Mouse (Mus musculus): ENCODE data around the gene Pigl. TPM values are rescaled to one million over a fixed set of nuclear protein-coding genes. Genes with fewer than 3 reads are reported as not detected.
"Not testable (repeated sequence)": the region's sequence is repeated elsewhere in the genome, so short reads cannot be mapped to it uniquely, and the experiment has no call there.

Gene Pigl
- total RNA-seq (2021): 1 to 10 TPM; 5.5 to 6.4 TPM

- intact Hi-C loops (cut with DNase I): loop anchor here (5.0 kb wide), 1 partner anchor 79 kb away; the partner anchor contains the start of gene Cenpv
- peak; percentile 88 to 89 for DNase-seq (ENCODE audit: low spot score in 2 of 2)
Measured at GRCm38 (mm10) chr11:62458276-62458724, at the start of gene Pigl, which contains the start of gene Ncor1. TSS of gene Pigl (plus strand) at chr11:62458460. TSS of gene Ncor1 (minus strand) at chr11:62458541.

- intact Hi-C loops (cut with DNase I): no loop called here
- DNase-seq (ENCODE audit: low spot score in 2 of 2): no peak
Measured at GRCm38 (mm10) chr11:62408848-62409247, 49.4 kb upstream of the Pigl start.

- intact Hi-C loops (cut with DNase I): no loop called here
- DNase-seq (ENCODE audit: low spot score in 2 of 2): no peak
Measured at GRCm38 (mm10) chr11:62409611-62410010, 48.6 kb upstream of the Pigl start.

GRCm38 (mm10) chr11:62415026-62415425, 43.2 kb upstream of the Pigl start:
- intact Hi-C loops (cut with DNase I): no loop called here
- no peak for DNase-seq (ENCODE audit: low spot score in 2 of 2)

GRCm38 (mm10) chr11:62424525-62424924, 33.7 kb upstream of the Pigl start:
- DNase-seq (ENCODE audit: low spot score in 2 of 2): no peak

GRCm38 (mm10) chr11:62426266-62426665, 32.0 kb upstream of the Pigl start:
- no peak for DNase-seq (ENCODE audit: low spot score in 2 of 2)
- intact Hi-C loops (cut with DNase I): no loop called here

More at GRCm38 (mm10) chr11:62424525-62424924, 33.7 kb upstream of the Pigl start:
- intact Hi-C loops (cut with DNase I): no loop called here

- intact Hi-C loops (cut with DNase I): no loop called here
- DNase-seq (ENCODE audit: low spot score in 2 of 2): no peak
Measured at GRCm38 (mm10) chr11:62427105-62427504, 31.2 kb upstream of the Pigl start.

GRCm38 (mm10) chr11:62432211-62432610, 26.0 kb upstream of the Pigl start:
- intact Hi-C loops (cut with DNase I): no loop called here

GRCm38 (mm10) chr11:62440670-62441315, 17.5 kb upstream of the Pigl start:
- intact Hi-C loops (cut with DNase I): no loop called here

More at GRCm38 (mm10) chr11:62432211-62432610, 26.0 kb upstream of the Pigl start:
- no peak for DNase-seq (ENCODE audit: low spot score in 2 of 2)

GRCm38 (mm10) chr11:62445799-62446198, 12.5 kb upstream of the Pigl start:
- DNase-seq (ENCODE audit: low spot score in 2 of 2): no peak
- intact Hi-C loops (cut with DNase I): no loop called here

More at GRCm38 (mm10) chr11:62440670-62441315, 17.5 kb upstream of the Pigl start:
- no peak for DNase-seq (ENCODE audit: low spot score in 2 of 2)

- DNase-seq (ENCODE audit: low spot score in 2 of 2): no peak
- intact Hi-C loops (cut with DNase I): no loop called here
Measured at GRCm38 (mm10) chr11:62448971-62449370, 9.3 kb upstream of the Pigl start.

- intact Hi-C loops (cut with DNase I): loop anchor here (5.0 kb wide), 1 partner anchor 82 kb away; the partner anchor contains the start of gene Cenpv
- no peak for DNase-seq (ENCODE audit: low spot score in 2 of 2)
Measured at GRCm38 (mm10) chr11:62455193-62455592, 3.1 kb upstream of the Pigl start.

GRCm38 (mm10) chr11:62456021-62456482, 2.2 kb upstream of the Pigl start:
- no peak for DNase-seq (ENCODE audit: low spot score in 2 of 2)
- intact Hi-C loops (cut with DNase I): loop anchor here (2.0 to 5.0 kb wide), 2 partner anchors 81 to 95 kb away; partner anchors contain the start of genes Cenpv and Ubb

- intact Hi-C loops (cut with DNase I): loop anchor here (2.0 to 5.0 kb wide), 2 partner anchors 81 to 94 kb away; partner anchors contain the start of genes Cenpv and Ubb
Measured at GRCm38 (mm10) chr11:62456483-62457172, 1.6 kb upstream of the Pigl start.

GRCm38 (mm10) chr11:62457241-62457890, 894 bp upstream of the Pigl start:
- intact Hi-C loops (cut with DNase I): loop anchor here (2.0 to 5.0 kb wide), 2 partner anchors 80 to 93 kb away; partner anchors contain the start of genes Cenpv and Ubb
- peak; percentile 87 to 89 for DNase-seq (ENCODE audit: low spot score in 2 of 2)

More at GRCm38 (mm10) chr11:62456483-62457172, 1.6 kb upstream of the Pigl start:
- DNase-seq (ENCODE audit: low spot score in 2 of 2): peak; percentile 55

- no peak for DNase-seq (ENCODE audit: low spot score in 2 of 2)
- intact Hi-C loops (cut with DNase I): loop anchor here (2.0 to 5.0 kb wide), 2 partner anchors 79 to 93 kb away; partner anchors contain the start of genes Cenpv and Ubb
Measured at GRCm38 (mm10) chr11:62457891-62458270, 379 bp upstream of the Pigl start.

- intact Hi-C loops (cut with DNase I): loop anchor here (5.0 kb wide), 1 partner anchor 79 kb away; the partner anchor contains the start of gene Cenpv
Measured at GRCm38 (mm10) chr11:62458780-62459179, 520 bp downstream of the Pigl start.

GRCm38 (mm10) chr11:62462529-62462928, 4.3 kb downstream of the Pigl start:
- intact Hi-C loops (cut with DNase I): not testable (repeated sequence)

More at GRCm38 (mm10) chr11:62458780-62459179, 520 bp downstream of the Pigl start:
- DNase-seq (ENCODE audit: low spot score in 2 of 2): no peak

GRCm38 (mm10) chr11:62463225-62463915, 5.1 kb downstream of the Pigl start:
- no peak for DNase-seq (ENCODE audit: low spot score in 2 of 2)
- intact Hi-C loops (cut with DNase I): no loop called here

More at GRCm38 (mm10) chr11:62462529-62462928, 4.3 kb downstream of the Pigl start:
- not testable (repeated sequence) for DNase-seq (ENCODE audit: low spot score in 2 of 2)
